Mouse (Mus musculus) E14TG2a.4 (cell line): ENCODE measurements around the gene Itpk1.

Source experiments
- CTCF ChIP-seq: conservative IDR thresholded peaks from 2 replicates; pipeline ENCODE4 v1.5.1; 2014; ENCODE audit warnings: low read length
- POU5F1 ChIP-seq: IDR thresholded peaks from 2 replicates; pipeline ENCODE4 v1.6.1; 2014; ENCODE audit warnings: low read length, borderline replicate concordance

DNA sequence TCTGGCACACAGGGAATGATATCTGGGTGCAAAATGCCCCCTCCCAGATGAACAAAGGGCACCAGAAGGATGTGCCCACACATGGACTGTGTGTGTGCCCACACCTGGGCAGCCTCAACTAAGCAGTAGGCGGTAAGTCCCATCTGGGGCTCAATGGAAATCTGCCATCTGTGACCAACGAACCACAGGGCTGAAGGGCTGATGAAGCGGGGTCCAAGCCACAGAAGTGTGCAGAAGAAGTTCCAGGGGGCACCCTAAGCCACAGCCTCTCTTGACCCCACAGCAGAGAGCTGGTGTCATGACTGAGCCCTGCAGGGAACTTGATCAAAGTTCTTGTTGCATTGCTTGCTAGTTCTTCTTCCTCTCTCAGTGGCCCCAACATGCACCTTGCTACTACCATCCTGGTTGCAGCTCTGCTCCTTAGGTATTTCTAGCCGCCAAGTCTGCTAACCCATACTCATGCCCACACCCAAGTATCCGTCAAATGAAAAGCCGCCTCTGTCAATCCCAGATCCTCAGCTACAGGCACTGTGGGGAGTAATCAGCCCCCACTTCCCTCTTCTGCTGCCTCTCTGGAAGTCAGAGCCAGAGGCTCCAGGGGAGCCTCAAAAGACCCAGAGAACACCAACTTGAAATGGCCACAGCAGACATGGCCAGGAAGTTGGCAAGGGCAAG, 58.7 kb downstream of the Itpk1 start:
- TF ChIP-seq CTCF (no peak), POU5F1 (no peak)
